Mouse (Mus musculus) spleen, postnatal 4 days (tissue): Measurements from ENCODE around the gene Pde4b.
"Not testable (repeated sequence)": the region's sequence is repeated elsewhere in the genome, so short reads cannot be mapped to it uniquely, and the experiment has no call there.

Experiments used
- DNase-seq, 2 experiments: peaks; one replicate each; pipeline ENCODE4 v3.0.0; 2022; ENCODE audit warnings: low spot score in 2 of 2

The Pde4b gene

DNA sequence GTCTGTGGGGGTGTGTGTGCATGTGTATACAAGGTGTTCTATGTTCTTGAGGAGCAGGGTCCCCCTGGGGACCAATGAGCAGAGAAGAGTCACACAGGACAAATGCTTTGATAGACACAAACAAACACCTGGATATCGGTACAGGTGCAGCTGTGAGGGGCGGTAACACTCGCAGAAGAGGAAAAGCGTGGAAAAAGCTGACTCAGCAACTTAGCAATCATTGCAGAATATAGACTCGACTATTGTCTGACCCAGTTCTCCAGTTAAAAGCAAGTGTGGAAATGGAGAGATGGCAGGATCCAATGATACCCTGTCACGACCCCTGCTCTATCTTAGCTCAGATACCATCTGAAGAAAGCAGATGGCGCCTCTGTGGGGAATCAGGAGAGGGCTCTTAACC, 391.5 kb downstream of the Pde4b start:
- DNase-seq: no peak

GRCm38 (mm10) chr4:102480830-102481484, 393.6 kb downstream of the Pde4b start:
- peak in 1 of 2 experiments; percentile 41 for DNase-seq

- DNase-seq: peak in 1 of 2 experiments; percentile 33
These were observed 396.1 kb downstream of the Pde4b start for GRCm38 (mm10) chr4:102483354-102484018.

DNA sequence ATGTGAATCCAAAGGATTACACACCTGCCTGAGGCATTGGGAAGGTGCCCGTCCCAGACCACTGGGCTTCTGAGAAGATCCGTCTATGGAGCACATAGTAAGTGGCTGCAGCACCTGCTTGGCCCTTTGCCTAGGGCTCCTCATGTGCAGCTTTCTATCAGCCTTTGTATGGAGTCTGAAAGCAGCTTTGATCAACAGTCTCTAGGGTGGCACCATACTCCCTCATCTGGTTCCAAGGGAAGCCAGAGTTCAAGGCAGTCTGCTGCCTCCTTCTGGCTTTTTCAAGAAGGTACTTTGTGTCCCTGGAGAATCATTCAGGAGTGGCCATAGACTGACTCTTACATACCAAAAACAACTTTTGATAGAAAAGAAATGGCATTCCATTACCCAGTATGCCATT, 397.4 kb downstream of the Pde4b start:
- DNase-seq: peak in 1 of 2 experiments; percentile 30

GRCm38 (mm10) chr4:102486134-102486920, 399.0 kb downstream of the Pde4b start:
- peak in 1 of 2 experiments; percentile 62 for DNase-seq

DNA sequence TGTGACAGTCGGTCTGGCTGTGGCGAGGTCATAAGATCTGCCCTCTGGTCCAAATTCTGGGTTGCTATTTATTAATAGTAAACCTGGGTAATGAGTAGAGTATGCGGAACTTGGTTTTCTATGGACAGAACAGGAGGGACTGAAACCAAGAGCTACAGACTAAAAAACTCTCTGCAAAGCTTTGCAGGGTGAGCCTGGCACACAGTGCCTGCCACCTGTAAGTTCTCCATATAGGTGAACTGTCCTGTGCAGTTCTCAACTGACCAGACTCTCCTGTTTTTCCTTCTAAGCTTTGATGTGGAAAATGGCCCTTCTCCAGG, 399.5 kb downstream of the Pde4b start:
- DNase-seq: no peak

- no peak for DNase-seq
These were observed 400.7 kb downstream of the Pde4b start for GRCm38 (mm10) chr4:102488000-102488399.

- DNase-seq: no peak
These were observed 404.3 kb downstream of the Pde4b start for GRCm38 (mm10) chr4:102491468-102492123.

GRCm38 (mm10) chr4:102492911-102493310, 405.6 kb downstream of the Pde4b start:
- no peak for DNase-seq

DNA sequence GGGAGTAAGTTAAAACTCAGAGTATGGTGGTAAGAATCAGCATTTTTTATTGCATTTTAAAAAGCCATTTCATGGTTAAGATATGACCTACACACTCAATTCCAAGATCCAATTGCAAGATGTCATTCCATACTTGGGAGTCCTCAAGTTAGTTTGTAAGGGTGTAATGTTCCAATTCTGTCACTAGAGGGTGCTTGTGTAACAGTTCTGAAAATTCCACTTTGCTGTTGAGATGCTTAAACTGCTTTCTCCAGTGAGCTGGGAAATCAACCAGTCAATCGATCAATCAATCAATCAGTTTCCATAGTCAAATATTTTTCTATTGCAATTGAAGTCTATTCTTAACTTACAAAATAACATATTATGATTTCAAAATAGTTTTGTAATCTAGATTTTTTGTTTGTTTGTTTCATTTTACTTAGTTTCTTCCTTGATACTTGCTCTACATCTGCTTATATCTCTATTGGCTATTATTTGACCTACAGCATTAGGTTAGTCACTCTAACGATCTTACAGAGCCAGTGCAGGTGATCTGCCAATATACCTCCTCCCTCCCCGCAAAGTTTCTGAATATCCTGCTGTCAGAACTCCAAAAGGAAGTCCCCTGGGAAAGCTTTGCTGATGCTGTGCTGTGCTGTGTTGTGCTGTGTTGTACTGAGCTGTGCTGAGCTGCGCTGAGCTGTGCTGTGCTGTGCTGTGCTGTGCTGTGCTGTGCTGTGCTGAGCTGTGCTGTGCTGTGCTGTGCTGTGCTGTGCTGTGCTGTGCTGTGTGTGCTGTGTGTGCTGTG, 406.2 kb downstream of the Pde4b start:
- no peak for DNase-seq

GRCm38 (mm10) chr4:102494203-102494602, 406.9 kb downstream of the Pde4b start:
- not testable (repeated sequence) for DNase-seq

- DNase-seq: no peak
These were observed 407.7 kb downstream of the Pde4b start for GRCm38 (mm10) chr4:102495001-102495400.

DNA sequence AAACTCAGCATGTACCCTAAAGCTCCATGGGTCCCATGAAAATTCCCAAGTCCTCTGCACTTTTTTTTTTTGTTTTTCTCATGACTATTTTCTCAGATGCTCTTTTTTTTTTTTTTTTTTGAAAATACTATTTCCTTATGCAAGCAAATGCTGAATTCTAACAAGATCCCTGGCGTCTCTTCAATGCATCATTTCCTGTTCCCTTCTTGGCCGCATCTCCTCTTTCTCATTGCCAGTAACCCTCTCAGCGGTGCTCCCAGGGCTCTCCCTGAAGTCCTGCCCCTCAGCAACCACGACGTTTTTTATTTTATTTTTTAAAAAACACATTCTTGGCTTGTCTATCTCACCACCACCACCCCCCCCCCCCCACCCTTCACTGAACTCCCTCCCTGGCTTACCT, 408.1 kb downstream of the Pde4b start:
- no peak for DNase-seq

DNA sequence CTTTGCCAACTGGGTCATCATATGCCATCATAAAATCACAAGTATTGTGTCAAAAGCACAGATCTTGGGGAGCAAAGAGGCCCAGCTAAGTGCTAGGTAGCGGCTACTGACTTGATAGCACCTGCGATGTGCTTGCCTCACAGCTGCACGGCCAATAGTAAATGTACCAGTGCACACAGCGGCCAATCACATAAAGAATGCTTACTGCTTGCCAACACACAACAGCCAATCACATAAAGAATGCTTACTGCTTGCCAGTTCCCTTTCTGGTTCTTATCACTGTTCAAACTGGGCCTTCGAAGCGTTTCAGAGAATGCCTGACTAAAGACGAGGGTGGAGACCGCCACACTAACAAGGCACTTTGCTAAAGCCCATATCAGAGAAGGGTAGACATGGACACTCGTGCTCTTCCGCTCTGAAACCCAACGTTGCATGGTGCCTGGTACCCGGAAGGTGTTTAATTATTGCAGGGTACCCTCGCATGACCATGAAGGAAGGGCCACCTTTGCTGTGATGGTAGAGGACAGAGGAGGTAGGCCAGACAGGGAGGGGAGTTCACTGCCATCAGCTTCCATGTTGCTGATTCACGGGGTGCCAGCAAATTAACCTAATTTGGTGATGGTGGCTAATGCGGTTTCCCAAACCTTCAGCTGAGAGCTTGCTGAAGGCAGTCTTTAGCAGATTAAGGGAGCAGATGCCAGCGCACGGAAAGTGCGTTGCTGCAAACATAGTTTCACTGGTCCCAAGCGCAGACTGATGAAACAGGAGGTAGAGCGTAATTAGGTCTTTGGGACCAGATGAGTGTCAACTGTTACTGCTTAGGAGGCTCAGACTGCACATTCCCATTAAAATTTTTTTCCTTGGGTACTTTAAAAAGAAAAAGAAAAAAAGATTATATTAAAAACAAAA, 409.2 kb downstream of the Pde4b start:
- DNase-seq: no peak

DNA sequence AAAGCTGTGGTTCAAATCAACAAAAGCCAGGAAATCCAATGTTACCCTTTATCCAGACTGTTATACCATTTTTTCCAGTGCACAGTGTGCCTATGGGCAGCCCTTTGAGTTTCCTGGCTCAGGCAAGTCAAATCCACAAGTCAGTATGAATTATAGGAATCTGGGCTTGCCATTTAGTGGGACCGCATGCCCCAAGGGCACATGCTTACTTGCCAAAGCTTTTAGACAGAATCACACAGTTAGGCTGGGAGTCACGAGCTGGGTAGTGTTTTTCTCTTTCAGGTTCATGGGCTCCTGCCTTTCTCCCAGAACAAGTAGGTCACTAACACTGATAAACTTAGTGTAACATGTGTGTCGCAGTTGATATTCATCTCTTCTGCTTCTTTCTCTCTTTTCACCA, 409.9 kb downstream of the Pde4b start:
- no peak for DNase-seq

DNA sequence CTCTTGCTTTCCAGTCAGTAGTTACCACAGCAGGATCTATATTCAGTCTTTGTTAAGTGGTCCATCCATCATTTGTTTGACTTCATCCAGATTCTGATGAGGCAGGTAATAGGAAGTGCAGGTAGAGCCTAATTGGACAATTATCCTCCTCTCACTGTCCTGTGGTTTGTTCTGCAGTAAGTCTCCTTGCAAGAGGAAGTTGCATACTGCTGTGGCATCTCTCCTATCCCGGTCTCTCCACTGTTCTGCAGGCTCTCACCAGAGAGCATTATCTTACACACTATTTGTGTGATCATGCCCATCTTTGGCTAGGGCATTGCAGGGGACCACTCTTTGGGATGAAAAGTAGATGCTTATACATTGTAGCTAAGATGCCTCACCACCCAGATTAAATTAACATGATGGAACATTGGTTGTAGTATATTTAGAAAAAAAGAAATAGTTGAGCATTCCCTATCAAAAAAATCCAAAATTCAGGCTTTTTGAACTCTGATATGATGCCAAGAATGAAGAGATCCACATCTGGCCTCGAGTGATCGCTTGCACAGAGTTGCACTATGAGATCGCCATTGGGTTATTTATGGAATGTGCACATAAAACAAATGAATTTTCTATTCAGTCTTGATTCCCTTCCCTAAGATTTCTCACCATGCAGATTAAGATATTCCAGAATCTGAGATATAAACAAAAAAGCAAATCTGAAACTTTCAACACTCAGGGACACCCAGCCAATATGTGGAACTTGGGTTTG, 411.0 kb downstream of the Pde4b start:
- no peak for DNase-seq

GRCm38 (mm10) chr4:102498920-102499316, 411.6 kb downstream of the Pde4b start:
- DNase-seq: no peak

- no peak for DNase-seq
These were observed 418.4 kb downstream of the Pde4b start for GRCm38 (mm10) chr4:102505714-102506113.

- DNase-seq: peak; percentile 29 to 67
These were observed 419.3 kb downstream of the Pde4b start for GRCm38 (mm10) chr4:102506376-102507280.
